Mouse (Mus musculus): ENCODE data around the gene Cd276. TPM values are rescaled to one million over a fixed set of nuclear protein-coding genes. Genes with fewer than 3 reads are reported as not detected.

Cd276 gene
- total RNA-seq, 2 experiments from 2014 or later = not detected

GRCm38 (mm10) chr9:58554056-58554907, 955 bp downstream of the Cd276 start:
- ATAC-seq (replicated peaks; ENCODE audit: low FRiP score, low TSS enrichment, poor library complexity, severe bottlenecking) = no peak

GRCm38 (mm10) chr9:58552083-58552482, 3.2 kb downstream of the Cd276 start:
- no peak for ATAC-seq (replicated peaks; ENCODE audit: low FRiP score, low TSS enrichment, poor library complexity, severe bottlenecking)

GRCm38 (mm10) chr9:58550928-58551327, 4.3 kb downstream of the Cd276 start:
- no peak for ATAC-seq (replicated peaks; ENCODE audit: low FRiP score, low TSS enrichment, poor library complexity, severe bottlenecking)

- no peak for ATAC-seq (replicated peaks; ENCODE audit: low FRiP score, low TSS enrichment, poor library complexity, severe bottlenecking)
Observed at GRCm38 (mm10) chr9:58549694-58550093, 5.5 kb downstream of the Cd276 start.

GRCm38 (mm10) chr9:58548897-58549296, 6.3 kb downstream of the Cd276 start:
- no peak for ATAC-seq (replicated peaks; ENCODE audit: low FRiP score, low TSS enrichment, poor library complexity, severe bottlenecking)

- ATAC-seq (replicated peaks; ENCODE audit: low FRiP score, low TSS enrichment, poor library complexity, severe bottlenecking) = no peak
Observed at GRCm38 (mm10) chr9:58546630-58547360, 8.4 kb downstream of the Cd276 start.

- no peak for ATAC-seq (replicated peaks; ENCODE audit: low FRiP score, low TSS enrichment, poor library complexity, severe bottlenecking)
Observed at GRCm38 (mm10) chr9:58545428-58545827, 9.8 kb downstream of the Cd276 start.

GRCm38 (mm10) chr9:58544879-58545324, 10.3 kb downstream of the Cd276 start:
- no peak for ATAC-seq (replicated peaks; ENCODE audit: low FRiP score, low TSS enrichment, poor library complexity, severe bottlenecking)

GRCm38 (mm10) chr9:58541895-58542338, 13.3 kb downstream of the Cd276 start:
- ATAC-seq (replicated peaks; ENCODE audit: low FRiP score, low TSS enrichment, poor library complexity, severe bottlenecking) = peak; percentile 63

GRCm38 (mm10) chr9:58539886-58540285, 15.4 kb downstream of the Cd276 start:
- peak; percentile 73 for ATAC-seq (replicated peaks; ENCODE audit: low FRiP score, low TSS enrichment, poor library complexity, severe bottlenecking)

GRCm38 (mm10) chr9:58537774-58538173, 17.5 kb downstream of the Cd276 start:
- ATAC-seq (replicated peaks; ENCODE audit: low FRiP score, low TSS enrichment, poor library complexity, severe bottlenecking) = no peak

GRCm38 (mm10) chr9:58535447-58536134, 19.6 kb downstream of the Cd276 start:
- peak; percentile 58 for ATAC-seq (replicated peaks; ENCODE audit: low FRiP score, low TSS enrichment, poor library complexity, severe bottlenecking)

GRCm38 (mm10) chr9:58534766-58535165, 20.5 kb downstream of the Cd276 start:
- peak; percentile 73 for ATAC-seq (replicated peaks; ENCODE audit: low FRiP score, low TSS enrichment, poor library complexity, severe bottlenecking)

- no peak for ATAC-seq (replicated peaks; ENCODE audit: low FRiP score, low TSS enrichment, poor library complexity, severe bottlenecking)
Observed at GRCm38 (mm10) chr9:58533322-58533721, 21.9 kb downstream of the Cd276 start.

GRCm38 (mm10) chr9:58532236-58532635, 23.0 kb downstream of the Cd276 start:
- no peak for ATAC-seq (replicated peaks; ENCODE audit: low FRiP score, low TSS enrichment, poor library complexity, severe bottlenecking)

GRCm38 (mm10) chr9:58530407-58530806, 24.8 kb downstream of the Cd276 start:
- no peak for ATAC-seq (replicated peaks; ENCODE audit: low FRiP score, low TSS enrichment, poor library complexity, severe bottlenecking)

- ATAC-seq (replicated peaks; ENCODE audit: low FRiP score, low TSS enrichment, poor library complexity, severe bottlenecking) = no peak
Observed at GRCm38 (mm10) chr9:58527841-58528240, 27.4 kb downstream of the Cd276 start.

GRCm38 (mm10) chr9:58525108-58525507, 30.1 kb downstream of the Cd276 start:
- no peak for ATAC-seq (replicated peaks; ENCODE audit: low FRiP score, low TSS enrichment, poor library complexity, severe bottlenecking)

- ATAC-seq (replicated peaks; ENCODE audit: low FRiP score, low TSS enrichment, poor library complexity, severe bottlenecking) = no peak
Observed at GRCm38 (mm10) chr9:58521883-58522423, 33.3 kb downstream of the Cd276 start.
